Mouse (Mus musculus): Measurements from ENCODE around the gene Ces2a. TPM values are rescaled to one million over a fixed set of nuclear protein-coding genes. Genes with fewer than 3 reads are reported as not detected.

Gene Ces2a
- polyA plus RNA-seq (2014; fragmentation: Nextera tagmentation; extraction: Ambion mirVana), result not detected in 2 replicates

DNA sequence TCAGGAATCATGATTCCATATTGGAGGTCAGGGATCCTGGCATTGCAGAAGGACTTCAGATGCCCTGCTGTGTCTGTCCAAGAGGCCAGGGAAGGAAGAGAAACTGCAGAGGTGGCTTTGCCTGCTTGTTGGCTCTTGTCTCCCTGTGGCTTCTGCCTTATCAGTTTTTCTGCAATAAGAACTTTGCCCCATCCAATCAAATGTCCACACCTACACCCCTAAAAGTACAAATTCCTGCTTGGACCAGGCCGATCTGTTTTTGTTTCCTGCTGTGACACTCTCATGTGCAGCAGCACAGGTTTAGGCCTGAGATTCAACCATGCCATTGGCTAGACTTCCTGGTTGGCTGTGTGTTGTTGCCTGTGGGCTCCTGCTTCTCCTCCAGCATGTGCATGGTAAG lies at the start of gene Ces2a:
Gene Ces2a (plus strand): TSS at position 251 of the 400 bp plus-strand sequence.
- Histone ChIP-seq H3K27me3 (replicated peaks; ENCODE audit: control insufficient read depth, insufficient read depth, low read length) (no peaks in the 10 kb centered on the region), H3K9ac (ENCODE audit: low read depth, low read length) (no peak within 1 kb of the TSS), H3K27ac (replicated peaks; ENCODE audit: low read depth, low read length) (no peak within 1 kb of the TSS), H3K4me3 (ENCODE audit: low read depth, low read length) (no peak within 1 kb of the TSS), H3K4me2 (ENCODE audit: low read depth, low read length) (no peak within 1 kb of the TSS), H3K9me3 (ENCODE audit: control insufficient read depth, low read length) (no peaks in the 10 kb centered on the region), H3K4me1 (ENCODE audit: control insufficient read depth, insufficient read depth, low read length) (no peaks in the 10 kb centered on the region), H3K36me3 (ENCODE audit: control insufficient read depth, insufficient read depth, low read length) (no peaks in the 10 kb centered on the region)
- 90% methylated on average over 1 of the region's 1 CpGs for WGBS
- DNase-seq (ENCODE audit: low spot score) (no peak), ATAC-seq (ENCODE audit: low read depth) (no peak)

- Histone ChIP-seq H3K4me3 (ENCODE audit: low read depth, low read length) (no peak overlapping the region), H3K27me3 (replicated peaks; ENCODE audit: control insufficient read depth, insufficient read depth, low read length) (no peaks in the 10 kb centered on the region), H3K4me1 (ENCODE audit: control insufficient read depth, insufficient read depth, low read length) (no peaks in the 10 kb centered on the region), H3K9ac (ENCODE audit: low read depth, low read length) (no peak overlapping the region), H3K27ac (replicated peaks; ENCODE audit: low read depth, low read length) (no peak overlapping the region), H3K9me3 (ENCODE audit: control insufficient read depth, low read length) (no peaks in the 10 kb centered on the region), H3K36me3 (ENCODE audit: control insufficient read depth, insufficient read depth, low read length) (no peaks in the 10 kb centered on the region), H3K4me2 (ENCODE audit: low read depth, low read length) (no peak overlapping the region)
- ATAC-seq (ENCODE audit: low read depth), result no peak
- DNase-seq (ENCODE audit: low spot score), result no peak
- 66% methylated on average over 4 of the region's 4 CpGs for WGBS
Measured at GRCm38 (mm10) chr8:104688433-104688832, 45.4 kb upstream of the Ces2a start.

- no peak for ATAC-seq (ENCODE audit: low read depth)
- DNase-seq (ENCODE audit: low spot score), result no peak
- no peak overlapping the region for H3K27ac ChIP-seq (replicated peaks; ENCODE audit: low read depth, low read length)
- no peak overlapping the region for H3K4me3 ChIP-seq (ENCODE audit: low read depth, low read length)
- H3K9ac ChIP-seq (ENCODE audit: low read depth, low read length), result no peak overlapping the region
- no peaks in the 10 kb centered on the region for H3K9me3 ChIP-seq (ENCODE audit: control insufficient read depth, low read length)
- H3K27me3 ChIP-seq (replicated peaks; ENCODE audit: control insufficient read depth, insufficient read depth, low read length), result no peaks in the 10 kb centered on the region
- no peaks in the 10 kb centered on the region for H3K4me1 ChIP-seq (ENCODE audit: control insufficient read depth, insufficient read depth, low read length)
- no peak overlapping the region for H3K4me2 ChIP-seq (ENCODE audit: low read depth, low read length)
- WGBS, result 89% methylated on average over 2 of the region's 2 CpGs
- no peaks in the 10 kb centered on the region for H3K36me3 ChIP-seq (ENCODE audit: control insufficient read depth, insufficient read depth, low read length)
Measured at GRCm38 (mm10) chr8:104698556-104698955, 35.2 kb upstream of the Ces2a start.

DNA sequence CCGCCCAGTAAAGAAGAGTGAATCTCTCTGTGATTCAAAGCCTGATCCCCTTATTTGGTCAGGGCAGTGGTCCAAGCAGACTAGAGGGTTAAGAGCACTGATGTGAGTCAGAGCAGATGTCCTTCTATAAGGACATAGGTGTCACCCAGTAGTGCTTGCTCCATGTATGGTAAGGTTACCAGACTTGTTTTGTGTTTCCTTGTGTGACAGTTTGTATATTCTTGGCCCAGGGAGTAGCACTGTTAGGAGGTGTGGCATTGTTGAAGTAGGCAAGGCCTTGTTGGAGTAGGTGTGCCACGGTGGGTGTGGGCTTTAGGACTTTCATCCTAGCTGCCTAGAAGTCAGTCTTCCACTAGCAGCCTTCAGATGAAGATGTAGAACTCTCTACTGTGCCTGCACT lies 31.9 kb upstream of the Ces2a start:
- Histone ChIP-seq H3K4me2 (ENCODE audit: low read depth, low read length) (no peak overlapping the region), H3K9me3 (ENCODE audit: control insufficient read depth, low read length) (no peaks in the 10 kb centered on the region), H3K27ac (replicated peaks; ENCODE audit: low read depth, low read length) (no peak overlapping the region), H3K27me3 (replicated peaks; ENCODE audit: control insufficient read depth, insufficient read depth, low read length) (no peaks in the 10 kb centered on the region), H3K9ac (ENCODE audit: low read depth, low read length) (no peak overlapping the region), H3K4me3 (ENCODE audit: low read depth, low read length) (no peak overlapping the region), H3K4me1 (ENCODE audit: control insufficient read depth, insufficient read depth, low read length) (no peaks in the 10 kb centered on the region), H3K36me3 (ENCODE audit: control insufficient read depth, insufficient read depth, low read length) (no peaks in the 10 kb centered on the region)
- ATAC-seq (ENCODE audit: low read depth) (no peak), DNase-seq (ENCODE audit: low spot score) (no peak)
- 83% methylated on average over 2 of the region's 2 CpGs for WGBS

- Histone ChIP-seq H3K27ac (replicated peaks; ENCODE audit: low read depth, low read length) (no peak overlapping the region), H3K4me1 (ENCODE audit: control insufficient read depth, insufficient read depth, low read length) (no peaks in the 10 kb centered on the region), H3K36me3 (ENCODE audit: control insufficient read depth, insufficient read depth, low read length) (no peaks in the 10 kb centered on the region), H3K27me3 (replicated peaks; ENCODE audit: control insufficient read depth, insufficient read depth, low read length) (no peaks in the 10 kb centered on the region), H3K4me2 (ENCODE audit: low read depth, low read length) (no peak overlapping the region), H3K9me3 (ENCODE audit: control insufficient read depth, low read length) (no peaks in the 10 kb centered on the region), H3K4me3 (ENCODE audit: low read depth, low read length) (no peak overlapping the region), H3K9ac (ENCODE audit: low read depth, low read length) (no peak overlapping the region)
- 77% methylated on average over 8 of the region's 8 CpGs for WGBS
- ATAC-seq (ENCODE audit: low read depth), result no peak
- DNase-seq (ENCODE audit: low spot score), result no peak
Measured at GRCm38 (mm10) chr8:104721166-104721565, 12.6 kb upstream of the Ces2a start.

DNA sequence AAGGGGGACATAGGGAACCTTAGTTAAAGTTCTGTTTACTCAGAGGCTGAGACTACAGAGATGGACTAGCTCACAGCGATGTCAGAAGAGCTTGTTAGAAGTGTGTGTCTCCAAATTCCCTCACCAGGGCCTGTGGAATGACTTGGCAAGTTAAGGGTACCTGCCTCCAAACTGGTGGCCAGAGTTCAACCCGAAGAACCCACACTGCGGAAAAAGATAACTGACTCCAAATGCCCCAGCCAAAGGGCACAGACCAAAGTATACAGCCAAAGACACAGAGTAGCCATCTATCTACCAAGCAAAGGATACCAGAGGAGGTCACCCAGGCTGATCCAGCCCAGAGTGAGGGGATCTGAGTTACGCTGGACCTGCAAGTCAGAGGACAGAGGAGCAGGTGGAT lies 2.4 kb upstream of the Ces2a start:
- no peak overlapping the region for H3K4me2 ChIP-seq (ENCODE audit: low read depth, low read length)
- H3K27ac ChIP-seq (replicated peaks; ENCODE audit: low read depth, low read length), result no peak overlapping the region
- WGBS, result 90% methylated on average over 4 of the region's 4 CpGs
- DNase-seq (ENCODE audit: low spot score) (no peak), ATAC-seq (ENCODE audit: low read depth) (no peak)
- no peaks in the 10 kb centered on the region for H3K9me3 ChIP-seq (ENCODE audit: control insufficient read depth, low read length)
- H3K9ac ChIP-seq (ENCODE audit: low read depth, low read length), result no peak overlapping the region
- H3K4me1 ChIP-seq (ENCODE audit: control insufficient read depth, insufficient read depth, low read length), result no peaks in the 10 kb centered on the region
- no peaks in the 10 kb centered on the region for H3K36me3 ChIP-seq (ENCODE audit: control insufficient read depth, insufficient read depth, low read length)
- no peak overlapping the region for H3K4me3 ChIP-seq (ENCODE audit: low read depth, low read length)
- no peaks in the 10 kb centered on the region for H3K27me3 ChIP-seq (replicated peaks; ENCODE audit: control insufficient read depth, insufficient read depth, low read length)

DNA sequence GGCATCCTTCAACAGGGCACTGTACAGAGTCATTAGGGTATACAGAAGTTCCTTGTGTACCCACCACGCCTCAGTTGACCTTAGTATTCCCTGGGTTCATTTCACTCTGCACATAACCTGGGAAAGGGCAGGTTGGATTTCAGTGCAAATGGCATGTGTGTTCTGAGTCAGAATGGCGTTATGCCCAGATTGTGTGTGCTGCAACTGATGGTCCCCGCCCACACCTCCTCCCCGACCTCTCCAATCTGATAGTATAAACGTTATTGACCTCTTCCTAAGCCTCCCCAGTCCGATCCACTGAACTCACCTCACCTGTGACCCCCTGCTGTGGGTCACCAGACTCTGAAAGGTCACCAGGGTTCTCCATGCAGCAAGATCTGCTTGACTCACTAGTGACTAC lies 1.8 kb upstream of the Ces2a start:
- WGBS, result 62% methylated on average over 6 of the region's 6 CpGs
- ATAC-seq (ENCODE audit: low read depth), result no peak

DNA sequence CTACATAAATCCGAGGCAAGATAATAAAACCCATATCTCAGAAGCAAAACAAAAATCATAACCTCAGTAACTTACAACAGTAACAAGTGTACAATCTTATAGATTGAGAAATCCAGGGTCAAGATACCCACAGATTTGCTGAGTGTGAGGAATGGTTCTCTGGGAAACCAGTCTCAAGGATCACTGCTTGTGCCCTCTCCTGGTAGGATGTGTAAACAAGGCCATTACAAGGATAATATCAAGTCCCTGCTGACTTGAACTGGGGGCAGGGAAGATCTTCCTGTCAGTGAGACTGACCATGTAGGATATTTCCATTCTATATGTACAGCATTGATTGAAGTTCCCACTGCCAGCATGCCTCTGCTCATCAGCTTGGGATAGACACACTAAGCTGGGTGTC lies 8.2 kb downstream of the Ces2a start:
- H3K4me2 ChIP-seq (ENCODE audit: low read depth, low read length), result no peak overlapping the region
- ATAC-seq (ENCODE audit: low read depth) (no peak), DNase-seq (ENCODE audit: low spot score) (no peak)
- WGBS, result 88% methylated on average over 1 of the region's 1 CpGs
- no peaks in the 10 kb centered on the region for H3K27me3 ChIP-seq (replicated peaks; ENCODE audit: control insufficient read depth, insufficient read depth, low read length)
- no peak overlapping the region for H3K9ac ChIP-seq (ENCODE audit: low read depth, low read length)
- H3K4me1 ChIP-seq (ENCODE audit: control insufficient read depth, insufficient read depth, low read length), result no peaks in the 10 kb centered on the region
- H3K4me3 ChIP-seq (ENCODE audit: low read depth, low read length), result no peak overlapping the region
- H3K9me3 ChIP-seq (ENCODE audit: control insufficient read depth, low read length), result no peaks in the 10 kb centered on the region
- no peaks in the 10 kb centered on the region for H3K36me3 ChIP-seq (ENCODE audit: control insufficient read depth, insufficient read depth, low read length)
- no peak overlapping the region for H3K27ac ChIP-seq (replicated peaks; ENCODE audit: low read depth, low read length)

More for the DNA sequence above, 1.8 kb upstream of the Ces2a start:
- no peaks in the 10 kb centered on the region for H3K36me3 ChIP-seq (ENCODE audit: control insufficient read depth, insufficient read depth, low read length)
- H3K27ac ChIP-seq (replicated peaks; ENCODE audit: low read depth, low read length), result no peak overlapping the region
- no peaks in the 10 kb centered on the region for H3K4me1 ChIP-seq (ENCODE audit: control insufficient read depth, insufficient read depth, low read length)
- H3K4me3 ChIP-seq (ENCODE audit: low read depth, low read length), result no peak overlapping the region
- H3K9ac ChIP-seq (ENCODE audit: low read depth, low read length), result no peak overlapping the region
- no peaks in the 10 kb centered on the region for H3K9me3 ChIP-seq (ENCODE audit: control insufficient read depth, low read length)
- DNase-seq (ENCODE audit: low spot score), result no peak
- H3K4me2 ChIP-seq (ENCODE audit: low read depth, low read length), result no peak overlapping the region
- H3K27me3 ChIP-seq (replicated peaks; ENCODE audit: control insufficient read depth, insufficient read depth, low read length), result no peaks in the 10 kb centered on the region

GRCm38 (mm10) chr8:104743410-104743809 lies 9.6 kb downstream of the Ces2a start:
- WGBS, result 79% methylated on average over 3 of the region's 3 CpGs
- no peaks in the 10 kb centered on the region for H3K27me3 ChIP-seq (replicated peaks; ENCODE audit: control insufficient read depth, insufficient read depth, low read length)
- no peak overlapping the region for H3K27ac ChIP-seq (replicated peaks; ENCODE audit: low read depth, low read length)
- H3K4me1 ChIP-seq (ENCODE audit: control insufficient read depth, insufficient read depth, low read length), result no peaks in the 10 kb centered on the region
- H3K4me2 ChIP-seq (ENCODE audit: low read depth, low read length), result no peak overlapping the region
- no peaks in the 10 kb centered on the region for H3K36me3 ChIP-seq (ENCODE audit: control insufficient read depth, insufficient read depth, low read length)
- 0 out of 2 replicates have a peak, but pooled peaks cover 3% of the 10 kb centered on the region for H3K9me3 ChIP-seq (ENCODE audit: control insufficient read depth, low read length)
- no peak overlapping the region for H3K4me3 ChIP-seq (ENCODE audit: low read depth, low read length)
- H3K9ac ChIP-seq (ENCODE audit: low read depth, low read length), result no peak overlapping the region
- no peak for DNase-seq (ENCODE audit: low spot score)
- no peak for ATAC-seq (ENCODE audit: low read depth)

All from embryonic facial prominence, embryonic 14.5 days (tissue).